Mouse (Mus musculus) central nervous system, embryonic 11.5 days (tissue): ENCODE results near the gene Tnik. TPM values are rescaled to one million over a fixed set of nuclear protein-coding genes. Genes with fewer than 3 reads are reported as not detected.

Source experiments
- polyA plus RNA-seq: library from polyadenylated mRNA; depleted of rRNA; stranded (reverse); fragments of >200 nt; gene quantifications from 2 replicates; pipeline ENCODE4 v1.2.3, GENCODE M21; 2012; rRNA removed

The Tnik gene
- polyA plus RNA-seq, result 16.7 and 17.0 TPM in 2 replicates

DNA sequence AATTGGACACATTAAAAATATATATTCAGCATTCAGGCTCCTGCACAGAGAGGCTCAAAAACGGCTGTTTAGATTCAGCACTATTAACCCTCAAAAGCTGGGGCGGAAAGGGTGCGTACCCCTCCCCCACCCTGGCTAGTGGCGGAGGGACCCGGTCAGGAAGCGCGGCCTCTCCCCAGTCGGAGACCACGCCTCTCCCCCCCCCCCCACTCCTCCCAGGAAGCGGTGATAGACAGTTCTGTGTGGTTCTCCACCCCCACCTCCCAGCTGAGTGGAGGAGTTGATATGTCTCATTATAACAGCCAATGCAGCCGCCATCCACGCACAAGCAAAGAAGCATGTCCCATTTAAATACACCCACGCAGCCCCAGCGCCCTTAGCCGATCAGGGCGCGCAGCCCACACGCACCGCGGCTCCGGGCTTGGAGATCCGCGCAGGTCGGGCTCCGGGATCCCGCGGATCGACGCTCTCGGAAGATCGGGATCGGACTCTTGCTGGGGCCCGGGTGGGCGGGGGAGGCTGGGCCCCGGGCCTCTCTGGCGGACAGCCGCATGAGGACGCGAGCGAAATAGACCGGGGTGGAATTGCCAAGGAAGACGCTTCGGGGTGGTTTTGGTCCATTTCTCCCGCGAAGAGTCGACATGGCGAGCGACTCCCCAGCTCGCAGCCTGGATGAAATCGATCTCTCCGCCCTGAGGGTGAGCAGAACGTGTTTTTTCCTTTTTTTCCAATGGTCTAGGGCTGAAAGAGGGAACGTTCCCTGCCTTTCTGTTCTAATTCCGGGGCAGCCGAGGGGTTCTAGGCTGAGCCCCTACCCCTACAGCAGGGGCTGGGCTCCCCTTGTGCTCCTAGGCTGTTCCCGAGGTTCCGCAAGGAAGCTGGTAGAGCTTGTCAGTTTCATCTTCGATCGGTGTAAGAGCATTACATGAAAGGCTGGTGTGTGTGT lies at the start of gene Tnik:
TSS of gene Tnik (plus strand) at position 213 of the 946 bp plus-strand sequence.

GRCm38 (mm10) chr3:28697797-28698196 lies 434.8 kb downstream of the Tnik start, which contains the start of gene Slc2a2:
Slc2a2 (plus strand) TSS chr3:28697903.

